Mouse (Mus musculus): ENCODE measurements around the gene Lamp5. TPM values are rescaled to one million over a fixed set of nuclear protein-coding genes. Genes with fewer than 3 reads are reported as not detected.

The Lamp5 gene
- polyA plus RNA-seq, 1 experiment from 2014 or later: 309 TPM

GRCm38 (mm10) chr2:136097143-136097542, 45.1 kb downstream of the Lamp5 start:
- H3K4me2 ChIP-seq: no peak overlapping the region
- H3K4me3 ChIP-seq: no peak overlapping the region
- no peak for ATAC-seq (ENCODE audit: low read depth)
- WGBS: 93% methylated on average over 3 of the region's 3 CpGs
- H3K4me1 ChIP-seq (replicated peaks): no peaks in the 10 kb centered on the region; the same call in 1 of the 2 replicates
- H3K27ac ChIP-seq (replicated peaks): no peak overlapping the region
- H3K27me3 ChIP-seq: no peaks in the 10 kb centered on the region
- no peaks in the 10 kb centered on the region for H3K9me3 ChIP-seq
- H3K9ac ChIP-seq: no peak overlapping the region
- peaks cover 17% of the 10 kb centered on the region; the same call in 1 of the 2 replicates for H3K36me3 ChIP-seq

- Histone ChIP-seq H3K4me2 (peak overlapping the region; percentile 33), H3K27ac (replicated peaks) (peak overlapping the region; percentile 97), H3K27me3 (peaks cover 4% of the 10 kb centered on the region; the same call in 1 of the 2 replicates), H3K4me3 (no peak overlapping the region), H3K36me3 (no peaks in the 10 kb centered on the region), H3K4me1 (replicated peaks) (peaks cover 53% of the 10 kb centered on the region), H3K9ac (no peak overlapping the region), H3K9me3 (no peaks in the 10 kb centered on the region)
- ATAC-seq (ENCODE audit: low read depth): peak; percentile 75
Observed at GRCm38 (mm10) chr2:136107597-136107996, 55.6 kb downstream of the Lamp5 start.

GRCm38 (mm10) chr2:136108124-136109037, 56.3 kb downstream of the Lamp5 start:
- Histone ChIP-seq H3K9me3 (no peaks in the 10 kb centered on the region), H3K4me3 (peak overlapping the region; percentile 1; the same call in 1 of the 2 replicates), H3K4me1 (replicated peaks) (peaks cover 56% of the 10 kb centered on the region), H3K9ac (peak overlapping the region; percentile 66), H3K36me3 (no peaks in the 10 kb centered on the region), H3K27ac (replicated peaks) (peak overlapping the region; percentile 97), H3K27me3 (peaks cover 4% of the 10 kb centered on the region; the same call in 1 of the 2 replicates), H3K4me2 (peak overlapping the region; percentile 33)
- ATAC-seq (ENCODE audit: low read depth): peak; percentile 95
- 6% methylated on average over 6 of the region's 6 CpGs for WGBS

GRCm38 (mm10) chr2:136109038-136109363, 57.0 kb downstream of the Lamp5 start:
- WGBS: 0% methylated on average over 2 of the region's 2 CpGs
- H3K36me3 ChIP-seq: no peaks in the 10 kb centered on the region
- H3K27ac ChIP-seq (replicated peaks): peak overlapping the region; percentile 97
- peak overlapping the region; percentile 33 for H3K4me2 ChIP-seq
- peak; percentile 10; the same call in 1 of the 2 replicates for ATAC-seq (ENCODE audit: low read depth)
- peak overlapping the region; percentile 1; the same call in 1 of the 2 replicates for H3K4me3 ChIP-seq
- H3K9me3 ChIP-seq: no peaks in the 10 kb centered on the region
- H3K27me3 ChIP-seq: peaks cover 4% of the 10 kb centered on the region; the same call in 1 of the 2 replicates
- H3K9ac ChIP-seq: peak overlapping the region; percentile 66
- H3K4me1 ChIP-seq (replicated peaks): peaks cover 61% of the 10 kb centered on the region

- H3K4me2 ChIP-seq: no peak overlapping the region
- H3K36me3 ChIP-seq: no peaks in the 10 kb centered on the region
- ATAC-seq (ENCODE audit: low read depth): no peak
- 60% methylated on average over 6 of the region's 6 CpGs for WGBS
- no peak overlapping the region for H3K4me3 ChIP-seq
- no peaks in the 10 kb centered on the region for H3K9me3 ChIP-seq
- H3K4me1 ChIP-seq (replicated peaks): peaks cover 43% of the 10 kb centered on the region
- H3K27ac ChIP-seq (replicated peaks): peak overlapping the region; percentile 74
- H3K9ac ChIP-seq: no peak overlapping the region
- H3K27me3 ChIP-seq: peaks cover 4% of the 10 kb centered on the region; the same call in 1 of the 2 replicates
Observed at GRCm38 (mm10) chr2:136113374-136113773, 61.3 kb downstream of the Lamp5 start.

GRCm38 (mm10) chr2:136118006-136118405, 66.0 kb downstream of the Lamp5 start:
- no peaks in the 10 kb centered on the region for H3K9me3 ChIP-seq
- H3K36me3 ChIP-seq: no peaks in the 10 kb centered on the region
- no peak overlapping the region for H3K4me3 ChIP-seq
- WGBS: 79% methylated on average over 2 of the region's 2 CpGs
- H3K4me1 ChIP-seq (replicated peaks): peaks cover 27% of the 10 kb centered on the region
- no peak overlapping the region for H3K9ac ChIP-seq
- no peaks in the 10 kb centered on the region for H3K27me3 ChIP-seq
- no peak for ATAC-seq (ENCODE audit: low read depth)
- no peak overlapping the region for H3K27ac ChIP-seq (replicated peaks)
- H3K4me2 ChIP-seq: no peak overlapping the region

All from neural tube, embryonic 13.5 days (tissue).